Mouse (Mus musculus): ENCODE measurements around the gene C5ar2.

DNA sequence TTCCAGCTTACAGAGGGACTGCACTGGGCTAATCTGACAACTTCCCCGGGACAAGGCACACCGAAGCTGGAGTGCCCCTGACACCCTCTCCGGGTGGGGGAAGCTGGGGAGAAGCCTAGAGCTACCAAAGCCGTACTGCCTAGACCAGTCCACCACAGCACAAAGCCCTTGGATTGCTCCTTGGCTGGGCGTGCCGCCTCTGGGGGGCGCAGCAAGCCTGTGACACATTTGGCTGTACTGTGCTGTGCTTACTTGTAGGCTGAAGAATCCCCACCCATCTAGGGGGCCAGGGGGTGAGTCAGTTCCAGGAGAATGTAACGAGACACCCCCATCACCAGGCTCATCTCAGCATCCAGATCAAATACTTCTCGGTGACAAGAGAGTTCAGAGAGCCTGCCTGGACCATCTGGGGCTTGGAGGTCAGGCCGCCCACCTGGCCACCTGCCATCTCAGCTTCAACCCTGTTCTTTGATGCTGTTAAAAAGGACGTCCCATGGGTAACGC is 33.0 kb downstream of the C5ar2 start:
- peak; percentile 52; the same call in 1 of the 2 replicates for TF ChIP-seq CTCF (IDR thresholded peaks at IDR 0.05; ENCODE audit: extremely low read depth, insufficient read depth, insufficient read length, insufficient replicate concordance)
- no peak for TF ChIP-seq POLR2A (IDR thresholded peaks at IDR 0.05; ENCODE audit: low read depth, low read length)
